Mouse (Mus musculus) erythroblast, embryonic 14.5 days (primary cell): Measurements from ENCODE around the gene Fgfr2. TPM values are rescaled to one million over a fixed set of nuclear protein-coding genes. Genes with fewer than 3 reads are reported as not detected.

ENCODE experiments used
- H3K27me3 ChIP-seq: 2 replicates; pipeline ENCODE4 v1.6.1; 2012; ENCODE audit warnings: inconsistent platforms; ENCODE audit not compliant: control insufficient read depth
- H3K36me3 ChIP-seq: 2 replicates; pipeline ENCODE4 v1.6.1; 2012; ENCODE audit warnings: mild to moderate bottlenecking, inconsistent platforms; ENCODE audit not compliant: control insufficient read depth
- H3K4me1 ChIP-seq: 2 replicates; pipeline ENCODE4 v1.6.1; 2012; ENCODE audit warnings: inconsistent platforms; ENCODE audit not compliant: control insufficient read depth
- H3K4me3 ChIP-seq: replicated peaks from 2 replicates; pipeline ENCODE3; 2012; ENCODE audit warnings: moderate library complexity, mild to moderate bottlenecking, inconsistent platforms
- H3K9me3 ChIP-seq: 2 replicates; pipeline ENCODE4 v1.6.1; 2012; ENCODE audit warnings: low read length, inconsistent platforms, mixed read lengths; ENCODE audit not compliant: control insufficient read depth
- GATA1 ChIP-seq: IDR thresholded peaks from 2 replicates; pipeline ENCODE4 v1.6.1; 2012; ENCODE audit warnings: low read length, inconsistent platforms, mixed read lengths
- TAL1 ChIP-seq: IDR thresholded peaks from 3 replicates; pipeline ENCODE4 v1.6.1; 2012; ENCODE audit warnings: low read length, inconsistent platforms, mixed read lengths
- polyA plus RNA-seq: library from polyadenylated mRNA; stranded (reverse); fragments of >175 nt; gene quantifications from 2 replicates; pipeline ENCODE4 v1.2.3, GENCODE M21; 2012

The Fgfr2 gene
- polyA plus RNA-seq, 1 experiment = not detected

GRCm38 (mm10) chr7:132675922-132676321 lies 447.2 kb downstream of the Fgfr2 start:
- no peaks in the 10 kb centered on the region for H3K27me3 ChIP-seq
- no peaks in the 10 kb centered on the region for H3K9me3 ChIP-seq
- H3K4me1 ChIP-seq = peaks cover 16% of the 10 kb centered on the region
- H3K4me3 ChIP-seq = no peak overlapping the region
- TF ChIP-seq GATA1 (no peak), TAL1 (no peak)
- H3K36me3 ChIP-seq = no peaks in the 10 kb centered on the region

GRCm38 (mm10) chr7:132673931-132674755 lies 449.0 kb downstream of the Fgfr2 start:
- Histone ChIP-seq H3K27me3 (no peaks in the 10 kb centered on the region), H3K9me3 (no peaks in the 10 kb centered on the region), H3K4me1 (peaks cover 9% of the 10 kb centered on the region), H3K36me3 (no peaks in the 10 kb centered on the region), H3K4me3 (no peak overlapping the region)
- TF ChIP-seq GATA1 (no peak), TAL1 (no peak)

- TF ChIP-seq TAL1 (no peak), GATA1 (no peak)
- no peaks in the 10 kb centered on the region for H3K36me3 ChIP-seq
- no peaks in the 10 kb centered on the region for H3K27me3 ChIP-seq
- H3K9me3 ChIP-seq = no peaks in the 10 kb centered on the region
- no peak overlapping the region for H3K4me3 ChIP-seq
- peaks cover 7% of the 10 kb centered on the region for H3K4me1 ChIP-seq
These were observed 450.6 kb downstream of the Fgfr2 start for GRCm38 (mm10) chr7:132672481-132672959.

GRCm38 (mm10) chr7:132670863-132671165 lies 452.3 kb downstream of the Fgfr2 start:
- H3K4me1 ChIP-seq = peaks cover 7% of the 10 kb centered on the region
- H3K4me3 ChIP-seq = no peak overlapping the region
- TF ChIP-seq GATA1 (no peak), TAL1 (no peak)

GRCm38 (mm10) chr7:132669999-132670862 lies 452.9 kb downstream of the Fgfr2 start:
- peaks cover 7% of the 10 kb centered on the region for H3K4me1 ChIP-seq
- no peak for TF ChIP-seq GATA1
- TF ChIP-seq TAL1 = no peak
- no peaks in the 10 kb centered on the region for H3K9me3 ChIP-seq
- no peaks in the 10 kb centered on the region for H3K27me3 ChIP-seq
- no peaks in the 10 kb centered on the region for H3K36me3 ChIP-seq
- no peak overlapping the region for H3K4me3 ChIP-seq

More at GRCm38 (mm10) chr7:132670863-132671165, 452.3 kb downstream of the Fgfr2 start:
- H3K36me3 ChIP-seq = no peaks in the 10 kb centered on the region
- no peaks in the 10 kb centered on the region for H3K27me3 ChIP-seq
- H3K9me3 ChIP-seq = no peaks in the 10 kb centered on the region

- Histone ChIP-seq H3K4me1 (peaks cover 14% of the 10 kb centered on the region), H3K27me3 (no peaks in the 10 kb centered on the region), H3K9me3 (no peaks in the 10 kb centered on the region), H3K4me3 (no peak overlapping the region), H3K36me3 (no peaks in the 10 kb centered on the region)
- TF ChIP-seq GATA1 (no peak), TAL1 (no peak)
These were observed 454.5 kb downstream of the Fgfr2 start for GRCm38 (mm10) chr7:132668604-132669003.

- Histone ChIP-seq H3K9me3 (no peaks in the 10 kb centered on the region), H3K4me3 (no peak overlapping the region), H3K27me3 (no peaks in the 10 kb centered on the region), H3K36me3 (no peaks in the 10 kb centered on the region), H3K4me1 (peaks cover 6% of the 10 kb centered on the region)
- TF ChIP-seq TAL1 (no peak), GATA1 (no peak)
These were observed 456.6 kb downstream of the Fgfr2 start for GRCm38 (mm10) chr7:132666516-132666915.

- H3K4me3 ChIP-seq = no peak overlapping the region
- no peaks in the 10 kb centered on the region for H3K9me3 ChIP-seq
- no peak for TF ChIP-seq GATA1
- TF ChIP-seq TAL1 = no peak
- peaks cover 6% of the 10 kb centered on the region for H3K4me1 ChIP-seq
- H3K36me3 ChIP-seq = no peaks in the 10 kb centered on the region
- H3K27me3 ChIP-seq = no peaks in the 10 kb centered on the region
These were observed 457.3 kb downstream of the Fgfr2 start for GRCm38 (mm10) chr7:132665664-132666382.
